Mouse (Mus musculus) telencephalon, adult 2 months (tissue): ENCODE measurements around the gene Ccdc57.

ENCODE experiments used
- DNase-seq: peaks from one replicate; pipeline ENCODE4 v3.0.0-alpha.2; 2011; ENCODE audit warnings: low read depth, low spot score

The Ccdc57 gene

DNA sequence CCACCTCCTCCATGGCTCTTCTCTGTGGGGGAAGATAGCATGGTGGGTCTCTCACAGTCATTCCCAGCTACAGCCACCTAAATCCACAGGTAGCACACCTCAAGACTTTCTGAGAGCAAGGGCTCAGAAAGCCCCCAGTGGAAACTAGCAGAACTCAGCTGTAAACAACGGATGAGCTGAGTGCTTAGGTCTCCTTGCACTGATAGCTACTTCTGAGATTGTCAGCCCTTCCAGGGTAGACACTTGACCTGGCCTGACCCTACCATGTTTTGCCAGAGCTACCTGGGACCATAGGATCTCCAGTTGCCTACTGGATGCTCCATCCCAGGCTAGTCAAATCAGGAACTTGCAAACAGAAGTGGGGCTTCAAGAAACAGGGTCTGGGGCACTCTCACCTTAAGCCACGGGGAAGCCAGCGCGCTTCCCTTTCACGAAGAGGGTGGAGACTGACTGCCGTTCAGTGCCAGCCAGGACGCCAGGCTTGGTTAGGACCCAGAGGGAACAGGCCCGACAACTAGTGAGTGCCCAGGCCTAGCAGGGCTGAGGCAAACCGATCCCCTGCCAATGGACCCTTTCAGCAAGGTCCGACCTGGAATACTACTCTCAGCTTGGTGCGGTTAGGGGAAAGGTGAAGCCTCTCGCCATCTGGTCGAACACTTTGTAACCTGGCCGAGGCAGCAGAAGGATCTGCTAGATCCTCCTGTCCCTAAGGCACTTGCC, 109.7 kb downstream of the Ccdc57 start:
- DNase-seq = no peak

DNA sequence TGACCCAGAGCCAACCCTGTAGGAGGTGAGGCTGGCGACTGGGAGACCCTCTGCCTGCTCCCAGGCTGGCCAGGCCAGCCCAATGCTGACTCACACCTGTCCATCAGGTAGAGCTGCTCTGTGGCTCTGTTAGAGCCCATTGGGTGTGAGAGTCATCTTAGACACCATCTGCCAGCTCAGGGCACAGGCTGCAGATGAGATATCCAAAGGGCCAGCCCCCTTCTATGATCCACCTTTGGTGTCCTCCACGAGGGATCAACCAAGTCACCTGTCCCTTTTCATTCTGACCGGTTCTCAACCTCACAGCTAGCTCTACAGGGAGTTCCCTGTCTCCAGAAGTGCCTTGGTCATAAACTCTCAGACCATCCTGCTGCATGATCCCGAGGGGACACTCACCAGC, 110.4 kb downstream of the Ccdc57 start:
- DNase-seq = no peak

DNA sequence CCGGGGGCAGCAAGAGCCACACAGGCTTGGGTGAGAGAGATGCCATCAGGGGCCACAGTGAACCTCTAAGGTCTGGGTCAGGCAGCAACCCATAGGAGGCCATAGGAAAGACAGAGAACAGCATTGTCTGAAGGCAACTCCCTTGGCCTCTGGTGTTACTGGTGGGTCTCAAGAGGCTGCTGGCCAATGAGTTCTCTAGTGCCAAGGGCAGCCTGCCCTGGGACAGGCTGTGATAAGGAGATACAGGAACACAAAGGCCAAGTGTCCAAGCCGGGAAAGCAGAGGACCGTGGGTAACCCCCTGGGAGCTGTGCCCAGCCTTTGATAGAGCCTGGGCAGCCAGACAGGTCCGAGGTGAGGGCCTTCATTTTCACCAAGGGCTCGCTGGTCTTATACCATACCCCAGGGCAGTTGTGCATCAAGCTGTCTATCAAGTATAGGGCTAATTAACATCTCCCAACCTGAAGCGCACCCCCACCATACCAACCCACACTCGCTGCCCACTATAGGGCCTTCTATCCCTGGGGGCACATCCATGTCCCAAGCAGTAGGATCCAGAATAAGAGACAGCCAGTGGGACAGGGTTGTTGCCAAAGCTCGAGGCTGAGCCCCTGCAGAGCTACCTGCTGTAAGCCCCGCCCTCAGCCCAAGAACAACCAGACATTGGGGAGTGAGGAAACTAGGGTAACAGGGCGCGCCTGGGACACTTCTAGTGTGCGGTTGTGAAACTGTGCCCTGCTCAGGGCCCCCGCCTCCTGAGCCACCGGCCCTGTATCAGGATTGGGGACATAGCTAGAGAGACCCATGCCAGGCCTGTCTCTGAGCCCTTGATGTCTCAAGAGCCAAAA, 111.4 kb downstream of the Ccdc57 start:
- DNase-seq = no peak

DNA sequence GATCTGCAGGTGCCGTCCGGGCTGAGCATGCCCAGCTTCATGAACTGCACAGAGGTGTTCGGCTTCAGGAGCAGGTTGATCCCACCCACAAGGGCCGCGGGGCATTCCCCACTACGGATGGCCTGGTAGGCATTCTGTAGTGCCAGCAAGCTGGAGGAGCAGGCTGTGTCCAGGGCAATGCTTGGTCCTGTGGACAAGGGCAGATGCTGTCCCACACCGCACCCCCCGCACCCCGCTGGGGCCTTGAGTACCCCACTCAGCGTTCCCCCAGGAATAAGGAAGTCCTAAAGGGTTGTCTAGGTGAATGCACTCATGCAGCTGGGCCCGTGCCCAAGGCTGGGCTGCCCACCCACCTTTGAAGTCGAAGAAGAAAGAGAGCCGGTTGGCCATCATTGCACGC, 112.1 kb downstream of the Ccdc57 start:
- DNase-seq = no peak

DNA sequence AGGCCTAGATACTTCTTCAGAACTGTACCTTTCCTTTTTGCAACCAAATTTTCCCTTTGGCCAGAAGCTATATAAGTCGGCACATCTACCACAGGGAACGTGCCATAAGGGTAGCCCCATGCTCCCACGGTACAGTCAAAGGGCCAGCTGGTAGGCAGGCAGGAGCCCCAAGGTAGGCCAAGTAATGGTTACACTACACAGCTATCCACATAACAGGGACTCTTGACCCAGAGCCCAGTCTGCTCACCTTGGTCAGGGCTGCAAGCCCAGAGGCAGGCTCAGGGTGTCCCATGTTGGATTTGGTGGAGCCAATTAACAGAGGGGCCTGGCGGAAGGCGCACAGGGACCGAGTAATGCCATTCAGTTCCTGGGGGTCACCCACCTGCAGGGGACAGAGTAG, 113.1 kb downstream of the Ccdc57 start:
- DNase-seq = no peak

DNA sequence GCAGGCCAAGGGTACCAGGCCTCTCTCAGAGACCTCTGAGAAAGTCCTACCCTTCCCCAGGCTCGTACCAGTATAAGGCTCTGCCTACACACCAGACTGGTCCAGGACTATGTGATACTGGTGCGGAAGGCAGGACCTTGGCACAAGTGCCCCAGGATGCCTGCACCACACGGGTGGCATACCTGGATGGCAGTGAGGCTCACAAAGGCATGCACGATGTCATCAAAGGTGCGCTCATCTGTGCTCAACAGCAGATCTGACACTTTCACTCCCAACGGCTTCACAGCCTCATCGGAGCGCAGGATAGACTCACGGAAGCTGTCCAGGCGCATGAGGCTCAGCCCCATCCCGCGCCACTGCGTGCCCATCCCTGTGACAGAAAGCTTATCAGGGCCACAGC, 114.4 kb downstream of the Ccdc57 start:
- no peak for DNase-seq

DNA sequence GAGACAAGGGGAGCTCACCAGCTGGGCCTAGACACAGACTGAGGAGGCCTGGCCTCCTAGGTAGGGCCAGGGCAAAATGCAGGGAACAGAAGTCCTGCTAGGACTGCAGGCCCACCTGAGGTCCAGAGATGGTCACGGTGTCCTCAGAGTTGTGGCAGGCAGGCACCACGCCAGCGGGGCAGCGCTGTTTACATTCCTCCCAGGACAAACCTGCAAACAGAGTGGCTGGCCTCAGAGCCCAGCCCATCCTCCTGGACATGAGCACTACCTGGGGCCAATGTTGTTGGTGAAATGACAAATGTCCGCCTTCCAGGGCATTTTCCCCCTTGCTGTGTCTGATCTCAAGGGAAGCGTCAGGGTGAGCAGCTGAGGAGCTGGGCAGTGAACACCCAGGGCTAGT, 115.3 kb downstream of the Ccdc57 start:
- DNase-seq = no peak

DNA sequence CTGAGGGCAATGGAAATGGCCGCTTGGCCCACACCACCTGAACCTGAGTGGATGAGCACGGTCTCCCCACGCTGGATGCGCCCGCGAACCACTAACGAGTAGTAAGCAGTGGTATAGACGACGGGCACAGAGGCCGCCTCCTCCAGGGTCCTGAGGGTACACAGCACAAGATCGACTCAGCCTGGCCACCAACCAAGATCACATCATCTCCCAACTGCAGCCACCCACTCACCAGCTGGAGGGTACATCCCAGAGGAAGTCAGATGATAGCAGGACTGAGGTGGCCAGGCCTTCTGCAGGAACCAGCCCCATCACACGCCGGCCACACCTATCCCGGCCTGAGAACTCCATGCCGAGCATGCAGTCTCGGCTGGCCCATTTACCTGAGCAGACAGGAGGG, 120.6 kb downstream of the Ccdc57 start:
- no peak for DNase-seq

DNA sequence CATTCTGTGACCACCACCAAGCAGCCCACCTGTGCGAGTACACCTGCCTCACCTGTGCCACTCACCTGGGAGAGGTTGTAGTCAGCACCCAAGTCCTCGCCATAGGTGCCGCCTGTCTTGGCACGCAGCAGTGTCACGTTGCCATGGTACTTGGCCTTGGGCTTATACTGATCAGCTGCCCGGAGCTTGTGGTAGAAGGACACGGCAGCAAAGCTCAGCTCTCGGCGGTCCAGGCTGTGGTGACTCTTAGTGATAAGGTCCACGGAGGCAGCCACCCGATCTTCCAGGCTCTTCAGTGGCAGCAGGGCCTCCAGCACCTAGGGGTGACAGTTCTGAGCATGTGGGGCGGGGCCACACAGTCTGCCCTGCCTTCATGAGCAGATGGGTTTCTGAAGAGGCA, 124.7 kb downstream of the Ccdc57 start:
- no peak for DNase-seq

DNA sequence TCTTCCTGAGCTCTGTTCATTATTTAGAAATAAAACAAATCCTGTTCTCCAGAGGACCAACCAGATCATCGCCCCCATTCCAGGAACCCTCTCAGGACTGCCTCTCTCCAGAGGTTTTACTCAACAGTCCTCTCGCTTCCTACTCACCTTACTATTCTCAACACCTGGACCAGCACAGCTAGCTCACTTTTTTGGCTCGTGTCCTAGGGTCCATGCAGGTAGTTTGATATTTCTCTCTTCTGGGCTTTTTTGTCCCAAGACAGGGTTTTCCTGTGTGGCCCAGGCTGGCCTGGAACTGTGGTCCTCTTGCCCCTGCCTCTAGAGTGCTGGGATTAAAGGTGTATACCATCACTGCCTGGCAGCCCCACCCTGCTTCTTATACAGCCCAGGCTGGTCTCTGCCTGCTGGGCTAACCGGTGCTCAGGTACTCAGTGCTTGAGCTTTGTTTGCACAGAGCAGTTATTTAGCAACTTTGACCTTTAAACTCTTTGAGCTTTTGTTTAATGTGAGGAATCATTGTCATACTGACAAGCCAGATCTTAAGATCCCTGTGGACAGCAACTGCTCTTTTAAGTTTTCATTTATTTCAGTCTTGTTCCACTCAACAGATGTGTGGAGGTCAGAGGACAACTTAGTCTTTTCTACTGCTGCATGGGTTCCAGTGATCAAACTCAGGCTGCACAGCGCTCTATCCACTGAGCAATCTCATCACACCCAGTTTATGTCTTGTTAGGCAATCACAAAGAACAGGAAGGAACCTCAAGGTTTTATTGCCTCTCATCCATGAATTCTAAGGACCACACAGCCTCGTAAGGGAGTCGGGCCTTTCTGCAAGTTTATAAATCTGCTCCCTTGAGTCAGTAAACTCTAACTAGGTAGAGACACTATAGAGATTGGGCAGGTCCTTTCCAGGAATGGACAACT, 127.0 kb downstream of the Ccdc57 start:
- no peak for DNase-seq

DNA sequence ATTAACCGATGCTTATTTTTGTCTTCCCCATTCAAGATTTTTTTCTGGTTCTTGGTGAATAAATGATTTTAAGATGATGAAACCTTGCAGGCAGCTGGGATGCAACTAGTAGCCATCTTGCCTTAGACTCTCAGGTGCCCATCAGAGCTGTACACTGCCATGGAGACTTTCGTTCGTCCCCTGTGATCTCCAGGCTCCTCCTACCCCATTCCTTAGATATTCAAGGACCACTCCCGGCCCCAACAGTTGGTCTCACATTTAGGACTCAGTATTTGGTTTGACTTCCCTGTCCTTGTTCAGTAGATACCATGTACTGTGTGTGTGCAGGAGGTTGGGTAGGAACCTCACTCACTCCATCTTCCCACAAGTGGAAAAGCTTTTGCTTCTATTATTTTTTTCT, 127.9 kb downstream of the Ccdc57 start:
- no peak for DNase-seq

DNA sequence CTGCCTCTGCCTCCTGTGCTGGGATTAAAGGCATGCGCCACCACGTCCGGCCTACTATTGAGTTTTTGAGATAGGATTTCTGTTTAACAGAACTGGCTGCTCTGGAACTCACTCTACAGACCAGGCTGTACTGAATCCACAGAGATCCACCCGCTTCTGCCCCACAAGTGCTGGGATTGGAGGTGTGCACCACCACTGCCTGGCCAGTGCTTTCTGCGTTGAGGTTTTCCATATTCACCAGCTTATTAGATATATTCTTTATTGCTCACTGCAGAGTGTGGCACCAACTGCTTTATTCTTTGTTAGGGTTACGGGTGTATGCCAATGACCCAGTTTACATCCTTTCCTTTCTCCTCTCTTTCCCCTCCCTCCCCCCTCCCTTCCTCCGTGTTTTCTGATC, 128.4 kb downstream of the Ccdc57 start:
- DNase-seq = no peak

DNA sequence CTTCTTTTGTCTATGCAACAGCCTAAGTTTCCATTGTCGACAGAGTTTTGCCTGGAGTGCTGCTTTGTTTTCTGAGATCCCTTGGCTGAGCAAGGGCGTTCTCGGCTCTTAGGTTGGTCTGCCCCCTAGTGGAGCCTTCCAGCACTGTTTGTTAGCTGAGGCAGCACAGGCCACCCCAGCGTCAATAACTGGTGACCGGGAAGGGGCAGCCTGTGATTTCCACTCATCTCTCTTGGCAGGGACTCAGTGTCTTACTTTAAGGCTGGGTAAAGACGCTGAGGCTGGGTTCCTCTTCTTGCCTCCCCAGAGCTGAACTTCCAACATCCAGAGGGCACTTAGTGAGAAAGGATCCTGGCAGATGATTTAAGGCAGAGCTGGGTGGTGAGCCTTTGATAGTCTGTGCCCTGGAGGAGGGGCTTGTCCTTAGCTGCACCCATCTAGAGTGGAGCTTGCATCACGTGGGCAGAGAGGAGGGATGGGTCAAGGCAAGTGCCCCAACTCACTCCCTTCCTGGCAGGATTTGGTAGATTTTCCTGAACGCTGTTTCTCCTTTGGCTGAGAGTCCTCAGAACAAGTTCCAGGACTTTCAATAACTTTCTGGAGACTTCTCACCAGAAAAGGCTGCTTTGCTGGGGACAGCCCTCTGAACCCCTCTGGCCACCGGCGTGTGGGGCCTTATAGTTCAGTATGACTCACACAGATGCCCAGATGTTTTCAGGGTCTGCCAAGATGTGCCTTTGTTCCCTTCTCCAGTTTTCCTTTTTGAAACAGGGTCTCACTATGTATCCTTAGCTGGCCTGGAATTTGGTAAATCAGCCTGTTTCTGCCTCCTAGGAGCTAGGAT, 132.4 kb downstream of the Ccdc57 start:
- peak; percentile 38 for DNase-seq

DNA sequence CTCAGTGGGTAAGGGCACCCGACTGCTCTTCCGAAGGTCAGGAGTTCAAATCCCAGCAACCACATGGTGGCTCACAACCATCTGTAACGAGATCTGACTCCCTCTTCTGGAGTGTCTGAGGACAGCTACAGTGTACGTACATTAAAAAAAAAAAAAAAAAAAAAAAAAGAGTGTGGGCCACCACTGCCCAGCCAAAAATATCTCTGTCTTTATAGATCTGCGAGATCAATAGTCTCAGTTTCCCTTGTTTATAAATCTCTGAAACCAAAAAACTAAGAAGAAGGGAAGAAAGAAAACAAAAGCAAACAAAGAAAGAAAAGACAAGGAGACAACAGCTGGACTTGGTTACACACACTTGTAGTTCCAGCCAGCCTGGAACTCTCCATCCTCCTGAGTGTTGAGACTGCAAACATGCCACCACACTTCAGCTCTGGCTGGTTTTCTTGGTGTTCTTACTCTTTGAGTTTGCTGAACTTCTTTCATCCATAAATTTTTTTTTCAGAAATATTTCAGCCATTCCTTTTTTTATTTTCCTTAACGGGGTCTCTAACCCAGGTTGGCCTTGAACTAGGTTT, 133.3 kb downstream of the Ccdc57 start:
- no peak for DNase-seq

DNA sequence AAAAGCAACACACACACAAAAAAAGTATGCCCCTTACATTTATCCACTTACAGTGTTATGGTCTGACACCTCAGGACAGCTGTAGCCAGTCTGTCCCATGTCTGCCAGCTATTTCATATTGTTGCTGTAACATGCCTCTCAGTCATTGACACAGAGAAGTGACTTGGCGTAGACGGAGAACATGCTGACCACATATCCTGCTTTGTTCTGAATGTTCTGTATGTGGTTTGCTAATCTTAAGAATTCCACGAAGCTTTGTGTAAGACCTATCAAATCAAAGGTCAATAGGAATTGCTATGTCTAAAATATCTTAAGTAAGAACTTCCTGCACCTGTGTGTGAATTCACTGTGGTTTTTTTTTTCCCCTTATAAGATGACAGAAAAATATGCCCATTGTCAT, 134.4 kb downstream of the Ccdc57 start:
- DNase-seq = no peak

DNA sequence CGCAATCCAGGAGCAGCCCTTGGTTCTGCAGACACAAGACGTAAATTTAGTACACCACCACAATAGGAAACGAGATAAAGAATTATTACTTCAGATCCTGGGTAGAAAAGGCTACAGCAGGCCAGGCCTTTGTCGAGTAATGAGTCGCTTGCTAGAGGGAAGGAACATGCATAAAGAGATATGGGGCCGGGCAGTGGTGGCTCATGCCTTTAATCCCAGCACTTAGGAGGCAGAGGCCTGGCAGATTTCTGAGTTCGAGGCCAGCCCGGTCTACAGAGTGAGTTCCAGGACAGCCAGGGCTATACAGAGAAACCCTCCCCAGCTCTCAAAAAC, 136.1 kb downstream of the Ccdc57 start:
- DNase-seq = no peak

DNA sequence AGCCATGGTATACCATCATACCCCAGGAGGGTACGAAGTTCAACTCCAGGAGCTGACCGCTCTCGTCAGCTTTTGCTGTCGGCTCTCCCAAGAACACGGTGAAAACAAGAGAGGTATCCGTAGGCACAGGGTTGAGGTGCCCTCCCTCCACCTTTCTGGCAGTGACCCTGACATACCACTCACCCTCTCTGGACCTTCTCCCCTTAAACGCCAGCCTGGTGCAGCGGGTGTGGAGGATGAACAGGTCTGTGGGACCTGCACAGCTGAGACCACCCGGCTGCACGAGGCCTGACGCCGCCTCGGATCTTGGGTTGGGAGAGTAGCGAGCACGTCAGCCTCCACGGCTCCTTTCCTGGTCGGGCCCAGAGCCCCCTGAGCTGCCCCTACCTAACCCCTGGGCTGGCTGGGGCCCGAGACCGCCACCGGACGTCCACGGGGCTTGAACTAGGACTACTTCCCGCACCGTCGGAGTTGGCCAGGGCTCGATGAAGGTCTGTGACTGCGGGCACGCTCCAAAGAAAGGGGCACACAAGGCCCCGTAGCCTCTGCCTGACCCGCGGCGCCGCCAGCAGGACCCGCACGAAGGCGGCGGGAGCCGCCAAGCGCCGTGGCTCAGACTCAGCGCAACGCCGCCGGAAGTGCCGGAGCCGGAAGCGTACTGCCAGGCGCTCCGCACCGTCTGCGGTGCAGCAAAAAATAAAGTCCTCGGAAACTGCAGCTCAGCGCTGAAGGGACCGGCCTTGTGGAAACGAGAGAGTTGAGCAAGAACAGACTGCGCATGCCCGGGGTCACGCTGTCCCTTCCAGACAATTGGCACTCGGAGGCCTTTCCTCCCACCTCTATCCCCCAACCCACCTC, 136.7 kb downstream of the Ccdc57 start, which contains the start of gene Dus1l:
Dus1l (minus strand) TSS at position 648 of the 858 bp plus-strand sequence.
- DNase-seq = peak; percentile 95

DNA sequence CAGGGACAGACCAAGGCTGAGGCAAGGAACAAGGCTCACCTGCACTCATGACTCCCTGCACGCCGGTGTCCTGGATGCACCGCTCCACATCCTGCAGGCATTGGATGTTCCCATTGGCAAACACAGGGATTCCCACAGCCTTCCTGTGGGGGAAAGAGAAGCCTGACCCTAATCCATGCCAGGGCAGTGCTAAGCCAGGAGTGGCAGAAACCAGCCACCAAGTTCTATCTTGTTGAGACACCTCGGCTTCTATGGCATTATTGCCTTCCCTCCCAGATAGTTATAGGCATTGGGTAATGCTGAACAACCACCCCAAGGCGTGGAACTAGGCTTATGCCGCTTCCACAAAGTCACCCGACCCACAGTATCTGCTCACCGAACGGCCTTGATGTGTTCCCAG, 140.0 kb downstream of the Ccdc57 start:
- DNase-seq = no peak

DNA sequence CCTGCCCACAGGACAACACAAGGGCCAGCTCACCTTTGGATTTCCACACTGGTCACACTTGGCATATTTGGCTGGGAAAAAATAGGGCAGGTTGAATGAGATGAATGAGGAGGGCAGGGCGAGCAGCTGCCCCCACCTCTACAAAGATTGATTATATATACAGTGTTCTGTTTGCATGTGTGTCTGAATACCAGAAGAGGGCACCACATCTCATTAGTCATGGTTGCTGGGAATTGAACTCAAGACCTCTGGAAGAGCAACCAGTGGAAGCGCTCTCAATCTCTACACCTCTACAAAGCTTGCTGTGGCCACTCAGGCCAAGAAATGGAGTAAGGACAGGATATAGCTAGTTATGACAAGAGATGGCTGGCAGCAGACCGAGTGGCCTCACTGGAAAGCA, 142.9 kb downstream of the Ccdc57 start:
- DNase-seq = no peak

DNA sequence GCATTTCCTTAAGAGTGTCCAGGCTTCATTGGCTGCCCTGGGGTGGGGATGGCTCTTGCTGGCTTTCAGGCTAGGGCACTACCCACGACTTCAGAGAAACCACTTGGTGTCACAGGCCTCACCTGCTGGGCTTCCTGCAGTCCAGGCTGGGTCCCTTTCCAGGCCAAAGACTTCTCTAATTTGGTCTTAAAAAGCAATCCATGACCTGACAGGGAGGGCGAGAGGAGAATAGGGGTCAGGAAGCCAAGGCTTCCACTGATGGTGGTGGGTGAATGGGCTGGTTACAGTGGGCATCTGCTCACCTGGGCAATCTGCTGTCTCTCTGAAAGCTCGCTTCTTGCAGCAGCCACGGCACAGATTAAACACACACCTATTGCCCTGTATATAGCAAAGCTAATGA, 143.3 kb downstream of the Ccdc57 start:
- no peak for DNase-seq
